Mouse (Mus musculus) small intestine, adult 2 months (tissue): ENCODE results near the gene Creb5.

Experiments
- CTCF ChIP-seq: fragments of 200-500 bp; IDR thresholded peaks from 2 replicates; pipeline ENCODE4 v1.5.1; 2012; ENCODE audit warnings: low read depth, mild to moderate bottlenecking, control low read depth, inconsistent platforms, low read length, moderate library complexity, mixed read lengths; ENCODE audit not compliant: insufficient replicate concordance, insufficient read length; ENCODE audit errors: extremely low read depth
- POLR2A ChIP-seq: fragments of 200-500 bp; IDR thresholded peaks from 2 replicates; pipeline ENCODE4 v1.6.1; 2012; ENCODE audit warnings: low read depth, mild to moderate bottlenecking, control low read depth, inconsistent platforms, low read length, moderate library complexity

DNA sequence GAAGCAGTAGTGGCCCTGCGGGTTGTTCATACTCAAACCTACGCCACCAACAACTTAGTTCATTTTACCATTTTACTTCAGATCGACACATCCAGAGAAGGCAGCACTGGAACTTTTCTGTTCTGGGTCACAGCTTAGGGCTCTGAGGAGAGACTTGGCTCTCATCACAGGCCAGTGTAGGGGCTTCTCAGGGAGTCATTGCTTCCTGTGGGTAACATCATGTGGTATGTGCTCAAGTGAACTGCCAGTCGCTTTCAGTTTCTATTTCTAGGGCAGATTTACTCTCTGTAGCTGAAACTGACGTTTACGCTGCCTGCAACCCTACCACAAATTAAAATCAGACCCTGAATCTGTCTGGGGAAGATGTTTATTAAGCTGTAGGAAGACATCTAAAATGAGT lies 302.7 kb downstream of the Creb5 start:
- TF ChIP-seq POLR2A = no peak
- no peak for TF ChIP-seq CTCF
